In the genomic region with DNA sequence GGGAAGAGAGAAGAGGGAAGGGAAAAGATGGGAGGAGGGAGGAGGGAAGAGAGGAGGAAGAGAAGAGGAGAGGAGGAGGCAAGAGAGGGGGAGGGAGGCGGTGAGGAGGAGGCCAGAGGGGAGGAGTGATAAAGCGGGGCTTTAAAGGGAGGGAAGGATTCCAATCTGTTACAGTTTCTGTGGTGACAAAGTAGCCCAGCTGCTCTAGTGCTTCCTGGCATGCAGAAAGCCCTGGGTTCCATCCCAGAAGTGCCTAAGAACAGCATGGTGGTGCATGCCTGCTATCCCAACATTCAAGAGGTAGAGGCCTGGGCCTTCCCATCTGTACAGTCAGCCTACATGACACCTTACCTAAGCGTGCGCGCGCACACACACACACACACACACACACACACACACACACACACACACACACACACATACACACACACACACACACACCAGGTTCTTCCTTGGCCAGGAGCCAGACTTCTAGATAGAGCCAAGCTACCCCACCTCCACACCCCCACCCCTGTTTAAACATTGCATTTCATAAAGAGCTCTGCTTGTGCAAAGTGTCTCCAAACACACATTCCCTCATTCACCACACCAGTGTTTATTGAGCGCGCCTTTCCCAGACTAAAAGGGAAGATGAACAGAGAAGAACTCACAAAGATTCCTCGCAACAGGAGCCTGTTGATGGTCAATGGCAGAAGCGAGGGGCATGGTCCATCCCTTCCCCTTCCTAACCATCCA, we compare ENCODE assay signal across 18 mouse cellular contexts.
DNase-seq lines count a peak whose midpoint lies in the region; ATAC-seq and TF ChIP-seq lines count a peak whose summit lies in the region.
"Had no signal": no experiment of that assay in that cellular context is flagged by ENCODE, and none has a peak within 500 bp of the region (broad histone marks: within the 10 kb centered on the region; RNA-seq: fewer than 3 reads in every experiment).

No protein-coding gene starts in this region.

- DNase-seq in kidney, postnatal 4 days: no peak
- DNase-seq in neural tube, embryonic 10.5 days (ENCODE audit: extremely low spot score, low spot score): no peak
- DNase-seq in hindbrain, postnatal 0 days (ENCODE audit: low spot score): peak; percentile 43
- DNase-seq in right cerebral cortex, postnatal 25 days: peak; percentile 26
- no peak for DNase-seq in thymus, postnatal 14 days
- DNase-seq in testis, postnatal 14 days (ENCODE audit: low spot score): no peak
- DNase-seq: adrenal gland, adult 2 months; embryo, embryonic 11 days; gastrocnemius, postnatal 14 days; retina, postnatal 1 day had no signal

- no peak overlapping the region for H3K9ac ChIP-seq in kidney, embryonic 15.5 days
- H3K9ac ChIP-seq in neural tube, embryonic 13.5 days: no peak overlapping the region
- H3K9ac ChIP-seq in hindbrain, postnatal 0 days (replicated peaks; ENCODE audit: low read length): no peak overlapping the region
- H3K9ac ChIP-seq: heart, embryonic 13.5 days; liver, embryonic 12.5 days had no signal

- no peaks in the 10 kb centered on the region for H3K36me3 ChIP-seq in kidney, embryonic 15.5 days
- H3K36me3 ChIP-seq in neural tube, embryonic 13.5 days: no peaks in the 10 kb centered on the region
- H3K36me3 ChIP-seq in hindbrain, postnatal 0 days (ENCODE audit: insufficient read depth, low read length): no peaks in the 10 kb centered on the region
- H3K36me3 ChIP-seq: heart, embryonic 13.5 days; liver, embryonic 12.5 days had no signal

- WGBS in kidney, embryonic 15.5 days: 81% methylated on average over 10 of the region's 10 CpGs
- WGBS in neural tube, embryonic 13.5 days: 79% methylated on average over 8 of the region's 10 CpGs
- WGBS in hindbrain, postnatal 0 days: 76% methylated on average over 10 of the region's 10 CpGs

- no peak overlapping the region for H3K27ac ChIP-seq in kidney, embryonic 15.5 days
- H3K27ac ChIP-seq in neural tube, embryonic 13.5 days (replicated peaks): no peak overlapping the region
- no peak overlapping the region for H3K27ac ChIP-seq in hindbrain, postnatal 0 days
- H3K27ac ChIP-seq: heart, embryonic 13.5 days; liver, embryonic 12.5 days had no signal

- H3K4me2 ChIP-seq in kidney, embryonic 15.5 days: no peak overlapping the region
- H3K4me2 ChIP-seq in neural tube, embryonic 13.5 days: no peak overlapping the region
- H3K4me2 ChIP-seq in hindbrain, postnatal 0 days (ENCODE audit: low read depth, low read length): no peak overlapping the region
- H3K4me2 ChIP-seq: heart, embryonic 13.5 days; liver, embryonic 12.5 days had no signal

- ATAC-seq in kidney, embryonic 15.5 days (replicated peaks; ENCODE audit: low FRiP score): 0 out of 2 replicates have a peak, but pooled peaks have one; percentile 46
- peak; percentile 59; the same call in 1 of the 2 replicates for ATAC-seq in neural tube, embryonic 13.5 days (ENCODE audit: low read depth)
- peak; percentile 29; the same call in 1 of the 2 replicates for ATAC-seq in hindbrain, postnatal 0 days
- ATAC-seq: intestine, postnatal 0 days; liver, embryonic 12.5 days; Patski had no signal

- H3K4me3 ChIP-seq in kidney, embryonic 15.5 days (replicated peaks): no peak overlapping the region
- H3K4me3 ChIP-seq in neural tube, embryonic 13.5 days: no peak overlapping the region
- no peak overlapping the region for H3K4me3 ChIP-seq in hindbrain, postnatal 0 days (ENCODE audit: low read length)
- H3K4me3 ChIP-seq: erythroblast, embryonic 14.5 days; heart, embryonic 13.5 days; liver, embryonic 12.5 days had no signal

- no peak for TF ChIP-seq CTCF in hindbrain, postnatal 0 days (IDR thresholded peaks at IDR 0.05; ENCODE audit: low read depth)

- H3K27me3 ChIP-seq in kidney, embryonic 15.5 days: no peaks in the 10 kb centered on the region
- H3K27me3 ChIP-seq in neural tube, embryonic 13.5 days: no peaks in the 10 kb centered on the region
- H3K27me3 ChIP-seq in hindbrain, postnatal 0 days (ENCODE audit: insufficient read depth, low read length): no peaks in the 10 kb centered on the region
- H3K27me3 ChIP-seq: CH12.LX; heart, embryonic 13.5 days; liver, embryonic 12.5 days; Patski had no signal

- H3K4me1 ChIP-seq in kidney, embryonic 15.5 days: no peaks in the 10 kb centered on the region
- H3K4me1 ChIP-seq in neural tube, embryonic 13.5 days (replicated peaks): no peaks in the 10 kb centered on the region; the same call in 1 of the 2 replicates
- 0 out of 2 replicates have a peak, but pooled peaks cover 7% of the 10 kb centered on the region for H3K4me1 ChIP-seq in hindbrain, postnatal 0 days (ENCODE audit: insufficient read depth, low read length)
- H3K4me1 ChIP-seq: liver, embryonic 12.5 days had no signal

- H3K9me3 ChIP-seq in kidney, embryonic 15.5 days (replicated peaks): no peaks in the 10 kb centered on the region
- H3K9me3 ChIP-seq in neural tube, embryonic 13.5 days: no peaks in the 10 kb centered on the region
- H3K9me3 ChIP-seq in hindbrain, postnatal 0 days (ENCODE audit: low read length): no peaks in the 10 kb centered on the region
- H3K9me3 ChIP-seq: heart, embryonic 13.5 days; liver, embryonic 12.5 days had no signal

Comparison
In these comparisons a context has a peak if more than half of its experiments do, and no peak if none do; other contexts are left out.
1. DNase-seq: peak in hindbrain, postnatal 0 days (single experiment) and right cerebral cortex, postnatal 25 days (single experiment); none in kidney, postnatal 4 days (0 of 2), neural tube, embryonic 10.5 days (single experiment), thymus, postnatal 14 days (single experiment) and testis, postnatal 14 days (single experiment).
2. Peak in every context shown above with its lines, with median percentiles within 50 percentile points of each other: ATAC-seq.